ENCODE assay signal across 23 mouse cellular contexts in genomic region chr6:48466715-48467114, GRCm38 (mm10). TPM values are rescaled to one million over a fixed set of nuclear protein-coding genes. Genes with fewer than 3 reads are reported as not detected.
DNase-seq lines count a peak whose midpoint lies in the region; ATAC-seq and TF ChIP-seq lines count a peak whose summit lies in the region.
"Had no signal": no experiment of that assay in that cellular context is flagged by ENCODE, and none has a peak within 500 bp of the region (broad histone marks: within the 10 kb centered on the region; RNA-seq: fewer than 3 reads in every experiment).

No protein-coding gene starts in this region.

- H3K9me3 ChIP-seq in kidney, embryonic 16.5 days (ENCODE audit: low read length), result no peaks in the 10 kb centered on the region
- H3K9me3 ChIP-seq in kidney, embryonic 14.5 days (ENCODE audit: control insufficient read depth, low read length), result no peaks in the 10 kb centered on the region
- H3K9me3 ChIP-seq: heart, embryonic 13.5 days; midbrain, embryonic 15.5 days had no signal

- no peaks in the 10 kb centered on the region for H3K36me3 ChIP-seq in kidney, embryonic 16.5 days (ENCODE audit: insufficient read depth, low read length)
- no peaks in the 10 kb centered on the region for H3K36me3 ChIP-seq in kidney, embryonic 14.5 days (ENCODE audit: control insufficient read depth, insufficient read depth, low read length)
- no peaks in the 10 kb centered on the region for H3K36me3 ChIP-seq in small intestine, adult 2 months (ENCODE audit: control insufficient read depth, insufficient read depth, low read length)
- H3K36me3 ChIP-seq: heart, embryonic 13.5 days; midbrain, embryonic 15.5 days had no signal

- TF ChIP-seq CTCF in small intestine, adult 2 months (IDR thresholded peaks at IDR 0.05; ENCODE audit: extremely low read depth, insufficient read length, insufficient replicate concordance, low read depth, low read length), result no peak

- H3K4me3 ChIP-seq in kidney, embryonic 16.5 days (ENCODE audit: low read length), result no peak overlapping the region
- no peak overlapping the region for H3K4me3 ChIP-seq in kidney, embryonic 14.5 days (ENCODE audit: low read length)
- H3K4me3 ChIP-seq in small intestine, adult 2 months (ENCODE audit: low read depth, low read length), result no peak overlapping the region
- H3K4me3 ChIP-seq: gastrocnemius, adult 2 months; heart, embryonic 13.5 days; midbrain, embryonic 15.5 days; myocyte had no signal

- no peaks in the 10 kb centered on the region for H3K27me3 ChIP-seq in kidney, embryonic 16.5 days (ENCODE audit: insufficient read depth, low read length)
- no peaks in the 10 kb centered on the region for H3K27me3 ChIP-seq in kidney, embryonic 14.5 days (ENCODE audit: control insufficient read depth, insufficient read depth, low read length)
- H3K27me3 ChIP-seq in small intestine, adult 2 months (ENCODE audit: control insufficient read depth, insufficient read depth, low read length), result no peaks in the 10 kb centered on the region
- H3K27me3 ChIP-seq: midbrain, embryonic 15.5 days had no signal

- 28% methylated on average over 6 of the region's 6 CpGs for WGBS in kidney, embryonic 16.5 days
- 29% methylated on average over 6 of the region's 6 CpGs for WGBS in kidney, embryonic 14.5 days
- 30% methylated on average over 6 of the region's 6 CpGs for WGBS in small intestine, adult 2 months

- peak; percentile 22; the same call in 1 of the 2 replicates for ATAC-seq in kidney, embryonic 16.5 days (ENCODE audit: low FRiP score, low TSS enrichment)
- no peak for ATAC-seq in kidney, embryonic 14.5 days (ENCODE audit: low FRiP score, low TSS enrichment)
- ATAC-seq: activated CD4-positive, CD25-positive, alpha-beta regulatory T cell, adult 4 months; CD4-positive, CD25-positive, alpha-beta regulatory T cell, adult 4 months; midbrain, embryonic 15.5 days; Patski had no signal

- H3K4me1 ChIP-seq in kidney, embryonic 16.5 days (ENCODE audit: insufficient read depth, low read length), result no peaks in the 10 kb centered on the region
- H3K4me1 ChIP-seq in kidney, embryonic 14.5 days (ENCODE audit: control insufficient read depth, insufficient read depth, low read length), result no peaks in the 10 kb centered on the region
- H3K4me1 ChIP-seq in small intestine, adult 2 months (ENCODE audit: control insufficient read depth, insufficient read depth, insufficient read length, low read length), result peaks cover 29% of the 10 kb centered on the region
- H3K4me1 ChIP-seq: heart, embryonic 13.5 days; midbrain, embryonic 15.5 days had no signal

- H3K9ac ChIP-seq in kidney, embryonic 16.5 days (replicated peaks; ENCODE audit: low read length), result no peak overlapping the region
- H3K9ac ChIP-seq in kidney, embryonic 14.5 days (ENCODE audit: low read depth, low read length), result no peak overlapping the region
- H3K9ac ChIP-seq: heart, embryonic 13.5 days; midbrain, embryonic 15.5 days had no signal

- H3K4me2 ChIP-seq in kidney, embryonic 16.5 days (replicated peaks; ENCODE audit: low read depth, low read length), result no peak overlapping the region
- H3K4me2 ChIP-seq in kidney, embryonic 14.5 days (replicated peaks; ENCODE audit: low read depth, low read length), result no peak overlapping the region
- H3K4me2 ChIP-seq: heart, embryonic 13.5 days; midbrain, embryonic 15.5 days had no signal

- no peak overlapping the region for H3K27ac ChIP-seq in kidney, embryonic 16.5 days (ENCODE audit: low read length)
- H3K27ac ChIP-seq in kidney, embryonic 14.5 days (ENCODE audit: low read depth, low read length), result no peak overlapping the region
- peak overlapping the region; percentile 10 for H3K27ac ChIP-seq in small intestine, adult 2 months (ENCODE audit: insufficient read depth, low read depth, low read length)
- H3K27ac ChIP-seq: gastrocnemius, adult 2 months; heart, embryonic 13.5 days; kidney, postnatal 0 days; midbrain, embryonic 15.5 days had no signal

- no peak for TF ChIP-seq POLR2A in small intestine, adult 2 months (IDR thresholded peaks at IDR 0.05; ENCODE audit: low read depth, low read length)

- DNase-seq in embryo, embryonic 10 days (ENCODE audit: low spot score), result peak; percentile 32
- DNase-seq in embryo, embryonic 10.5 days (ENCODE audit: low spot score), result no peak
- peak; percentile 42 for DNase-seq in embryo, embryonic 9.5 days (ENCODE audit: extremely low spot score)
- no peak for DNase-seq in layer of hippocampus, postnatal 25 days (ENCODE audit: extremely low spot score in 1 of 2, low spot score in 1 of 2)
- DNase-seq: adrenal gland, postnatal 10 days; cerebellum, postnatal 10 days; gastrocnemius, adult 2 months; heart, postnatal 36 days; lung, adult 18-20 months; lung, postnatal 14 days had no signal

RNA-seq across cellular contexts. Expression of gene Sspo, which starts 18.7 kb away (rescaled TPM):
- polyA plus RNA-seq in kidney, embryonic 16.5 days (2015; fragmentation: Nextera tagmentation; extraction: Ambion mirVana), result 0.36 and 0.97 TPM in 2 replicates
- 0.17 and 0.53 TPM in 2 replicates for polyA plus RNA-seq in kidney, embryonic 14.5 days (2014; fragmentation: Nextera tagmentation; extraction: Ambion mirVana)
- 0.98 and 3.0 TPM in 2 replicates for polyA plus RNA-seq in small intestine, adult 2 months (2012; rRNA removed)
- 1 to 10 TPM; 1.2 to 2.9 TPM for total RNA-seq in layer of hippocampus, postnatal 25 days (2021)
- total RNA-seq: granulocyte monocyte progenitor cell, adult 5-6 weeks; megakaryocyte, adult 5-6 weeks; neutrophil, adult 5-6 weeks had no signal

RNA-seq across cellular contexts. Expression of gene Zfp467, which starts 21.1 kb away (rescaled TPM):
- polyA plus RNA-seq in kidney, embryonic 16.5 days (2015; fragmentation: Nextera tagmentation; extraction: Ambion mirVana), result 32.0 and 33.9 TPM in 2 replicates
- 27.8 and 31.4 TPM in 2 replicates for polyA plus RNA-seq in kidney, embryonic 14.5 days (2014; fragmentation: Nextera tagmentation; extraction: Ambion mirVana)
- polyA plus RNA-seq in small intestine, adult 2 months (2012; rRNA removed), result 12.4 and 24.7 TPM in 2 replicates
- 10 to 100 TPM; 19.9 to 26.3 TPM for total RNA-seq in layer of hippocampus, postnatal 25 days (2021)

Comparison
In these comparisons a context has a peak if more than half of its experiments do, and no peak if none do; other contexts are left out.
1. DNase-seq: peak in embryo, embryonic 10 days (single experiment) and embryo, embryonic 9.5 days (single experiment); none in embryo, embryonic 10.5 days (single experiment) and layer of hippocampus, postnatal 25 days (0 of 2).